Mouse (Mus musculus) MEL (cell line): ENCODE data around the gene Dhx30. TPM values are rescaled to one million over a fixed set of nuclear protein-coding genes. Genes with fewer than 3 reads are reported as not detected.

ENCODE experiments used
- DNase-seq: peaks from one replicate; pipeline ENCODE4 v3.0.0; 2011; ENCODE audit warnings: low read depth, low spot score
- H3K27ac ChIP-seq: 2 replicates; pipeline ENCODE4 v1.5.1; 2012; ENCODE audit warnings: low read depth, mild to moderate bottlenecking, control low read depth, low read length, moderate library complexity; ENCODE audit not compliant: control insufficient read depth
- H3K27me3 ChIP-seq, 2 experiments: fragments of 150-350 bp in 1 of 2; sonication (generic) in 1 of 2; 2 replicates each; pipeline ENCODE4 v1.6.1; 2012; ENCODE audit warnings: low read length in 2 of 2, mild to moderate bottlenecking in 2 of 2, improper control_type of control experiment in 1 of 2, moderate library complexity in 1 of 2; ENCODE audit not compliant: insufficient read depth in 2 of 2, control insufficient read depth in 1 of 2
- H3K36me3 ChIP-seq, 2 experiments: 2 replicates each; pipeline ENCODE4 v1.6.1; 2012 to 2014; ENCODE audit warnings: low read length in 2 of 2, improper control_type of control experiment in 1 of 2, inconsistent platforms in 1 of 2, mild to moderate bottlenecking in 1 of 2; ENCODE audit not compliant: insufficient read depth in 2 of 2, control insufficient read depth in 1 of 2
- H3K4me1 ChIP-seq, 2 experiments: fragments of 150-350 bp in 1 of 2; sonication (generic) in 1 of 2; 2 replicates each; pipeline ENCODE4 v1.6.1; 2012; ENCODE audit warnings: low read length in 2 of 2, improper control_type of control experiment in 1 of 2, mild to moderate bottlenecking in 1 of 2; ENCODE audit not compliant: insufficient read depth in 2 of 2, control insufficient read depth in 1 of 2
- H3K4me3 ChIP-seq, 2 experiments: fragments of 150-350 bp in 1 of 2; sonication (generic) in 1 of 2; 2 replicates each; pipeline ENCODE4 v1.5.1; 2012; ENCODE audit warnings: low read depth in 2 of 2, low read length in 2 of 2, mild to moderate bottlenecking in 2 of 2, moderate library complexity in 2 of 2, control low read depth in 1 of 2, improper control_type of control experiment in 1 of 2; ENCODE audit not compliant: control insufficient read depth in 1 of 2, insufficient read depth in 1 of 2
- H3K79me2 ChIP-seq: 2 replicates; pipeline ENCODE4 v1.6.1; 2012; ENCODE audit warnings: mild to moderate bottlenecking, low read length, moderate library complexity; ENCODE audit not compliant: control insufficient read depth, poor library complexity, insufficient read depth
- H3K9ac ChIP-seq: 2 replicates; pipeline ENCODE4 v1.6.1; 2012; ENCODE audit warnings: low read depth, mild to moderate bottlenecking, control low read depth, low read length, moderate library complexity; ENCODE audit not compliant: control insufficient read depth, poor library complexity, severe bottlenecking
- H3K9me3 ChIP-seq: fragments of 150-350 bp; sonication (generic); replicated peaks from 2 replicates; pipeline ENCODE4 v1.6.1; 2012; ENCODE audit warnings: mild to moderate bottlenecking, low read length, improper control_type of control experiment, moderate library complexity; ENCODE audit not compliant: insufficient read depth
- BHLHE40 ChIP-seq: IDR thresholded peaks from 2 replicates; pipeline ENCODE4 v1.6.1; 2012; ENCODE audit warnings: low read depth, mild to moderate bottlenecking, inconsistent platforms, low read length, improper control_type of control experiment, borderline replicate concordance
- CHD1 ChIP-seq: IDR thresholded peaks from 2 replicates; pipeline ENCODE4 v1.6.1; 2012; ENCODE audit warnings: low read depth, mild to moderate bottlenecking, inconsistent platforms, low read length, improper control_type of control experiment
- CTCF ChIP-seq, 3 experiments: IDR thresholded peaks in 2 of 3; conservative IDR thresholded peaks in 1 of 3; 2 replicates each; pipeline ENCODE4 v1.5.1; 2011 to 2012; ENCODE audit warnings: low read length in 3 of 3, low read depth in 2 of 3, mild to moderate bottlenecking in 2 of 3, improper control_type of control experiment in 1 of 3, inconsistent platforms in 1 of 3, mixed read lengths in 1 of 3, moderate library complexity in 1 of 3; ENCODE audit not compliant: control insufficient read depth in 1 of 3, insufficient read depth in 1 of 3, poor library complexity in 1 of 3, severe bottlenecking in 1 of 3
- E2F4 ChIP-seq: IDR thresholded peaks from 2 replicates; pipeline ENCODE4 v1.6.1; 2011; ENCODE audit warnings: low read depth, low read length, improper control_type of control experiment, borderline replicate concordance
- ELF1 ChIP-seq: IDR thresholded peaks from 2 replicates; pipeline ENCODE4 v1.6.1; 2014; ENCODE audit warnings: low read depth, mild to moderate bottlenecking, inconsistent platforms, low read length, improper control_type of control experiment, moderate library complexity
- EP300 ChIP-seq, 2 experiments: IDR thresholded peaks; 2 replicates each; pipeline ENCODE4 v1.6.1; 2011; ENCODE audit warnings: improper control_type of control experiment in 2 of 2, low read length in 2 of 2, low read depth in 1 of 2, mild to moderate bottlenecking in 1 of 2
- GABPA ChIP-seq: IDR thresholded peaks from 2 replicates; pipeline ENCODE4 v1.6.1; 2012; ENCODE audit warnings: low read depth, mild to moderate bottlenecking, inconsistent platforms, low read length, improper control_type of control experiment, moderate library complexity
- GATA1 ChIP-seq: IDR thresholded peaks from 2 replicates; pipeline ENCODE4 v1.6.1; 2011; ENCODE audit warnings: low read depth, low read length, improper control_type of control experiment
- HCFC1 ChIP-seq: IDR thresholded peaks from 2 replicates; pipeline ENCODE4 v1.6.1; 2012; ENCODE audit warnings: low read depth, mild to moderate bottlenecking, inconsistent platforms, low read length, improper control_type of control experiment, moderate library complexity
- JUND ChIP-seq: IDR thresholded peaks from 2 replicates; pipeline ENCODE4 v1.6.1; 2011; ENCODE audit warnings: low read depth, mild to moderate bottlenecking, improper control_type of control experiment, low read length
- KAT2A ChIP-seq: conservative IDR thresholded peaks from 2 replicates; pipeline ENCODE4 v1.6.1; 2012; ENCODE audit warnings: low read depth, low read length, improper control_type of control experiment, inconsistent platforms
- MAFK ChIP-seq: IDR thresholded peaks from 2 replicates; pipeline ENCODE4 v1.6.1; 2011; ENCODE audit warnings: low read depth, mild to moderate bottlenecking, low read length, improper control_type of control experiment, borderline replicate concordance
- MAZ ChIP-seq: IDR thresholded peaks from 2 replicates; pipeline ENCODE4 v1.6.1; 2012; ENCODE audit warnings: low read depth, mild to moderate bottlenecking, inconsistent platforms, low read length, improper control_type of control experiment
- MEF2A ChIP-seq: IDR thresholded peaks from 2 replicates; pipeline ENCODE4 v1.6.1; 2014; ENCODE audit warnings: low read depth, mild to moderate bottlenecking, inconsistent platforms, low read length, improper control_type of control experiment; ENCODE audit not compliant: poor library complexity, insufficient replicate concordance, severe bottlenecking; ENCODE audit errors: extremely low read depth
- MXI1 ChIP-seq: IDR thresholded peaks from 2 replicates; pipeline ENCODE4 v1.6.1; 2011; ENCODE audit warnings: mild to moderate bottlenecking, low read depth, low read length, improper control_type of control experiment
- MYB ChIP-seq: IDR thresholded peaks from 2 replicates; pipeline ENCODE4 v1.6.1; 2011; ENCODE audit warnings: mild to moderate bottlenecking, low read depth, low read length, improper control_type of control experiment
- MYC ChIP-seq: IDR thresholded peaks from 2 replicates; pipeline ENCODE4 v1.6.1; 2011; ENCODE audit warnings: low read depth, mild to moderate bottlenecking, low read length, improper control_type of control experiment, moderate library complexity
- NELFE ChIP-seq: IDR thresholded peaks from 2 replicates; pipeline ENCODE4 v1.6.1; 2011; ENCODE audit warnings: low read depth, low read length, improper control_type of control experiment
- NRF1 ChIP-seq: IDR thresholded peaks from 2 replicates; pipeline ENCODE4 v1.6.1; 2014; ENCODE audit warnings: low read depth, mild to moderate bottlenecking, inconsistent platforms, low read length, improper control_type of control experiment, moderate library complexity; ENCODE audit not compliant: poor library complexity, insufficient read depth, severe bottlenecking
- POLR2AphosphoS2 ChIP-seq: IDR thresholded peaks from 2 replicates; pipeline ENCODE4 v1.6.1; 2011; ENCODE audit warnings: low read length, improper control_type of control experiment
- POLR2AphosphoS5 ChIP-seq: IDR thresholded peaks from 2 replicates; pipeline ENCODE4 v1.6.1; 2012; ENCODE audit warnings: low read depth, borderline replicate concordance, mild to moderate bottlenecking, inconsistent platforms, low read length, moderate library complexity, mixed read lengths
- RAD21 ChIP-seq: IDR thresholded peaks from 2 replicates; pipeline ENCODE4 v1.6.1; 2011; ENCODE audit warnings: mild to moderate bottlenecking, low read depth, low read length, improper control_type of control experiment
- RCOR1 ChIP-seq: IDR thresholded peaks from 2 replicates; pipeline ENCODE4 v1.6.1; 2012; ENCODE audit warnings: low read depth, mild to moderate bottlenecking, inconsistent platforms, low read length, improper control_type of control experiment
- SIN3A ChIP-seq: IDR thresholded peaks from 2 replicates; pipeline ENCODE4 v1.6.1; 2012; ENCODE audit warnings: low read length, improper control_type of control experiment, inconsistent platforms
- SMC3 ChIP-seq: IDR thresholded peaks from 2 replicates; pipeline ENCODE4 v1.6.1; 2011; ENCODE audit warnings: low read depth, low read length, improper control_type of control experiment
- TAL1 ChIP-seq: IDR thresholded peaks from 2 replicates; pipeline ENCODE4 v1.6.1; 2012; ENCODE audit warnings: mild to moderate bottlenecking, inconsistent platforms, low read length, moderate library complexity, mixed read lengths
- TBP ChIP-seq: IDR thresholded peaks from 2 replicates; pipeline ENCODE4 v1.8.0; 2011; ENCODE audit warnings: low read depth, low read length, improper control_type of control experiment
- TCF12 ChIP-seq: IDR thresholded peaks from 2 replicates; pipeline ENCODE4 v1.6.1; 2014; ENCODE audit warnings: low read depth, mild to moderate bottlenecking, inconsistent platforms, low read length, improper control_type of control experiment, moderate library complexity
- UBTF ChIP-seq: IDR thresholded peaks from 2 replicates; pipeline ENCODE4 v1.6.1; 2012; ENCODE audit warnings: low read depth, mild to moderate bottlenecking, inconsistent platforms, low read length, improper control_type of control experiment, moderate library complexity, borderline replicate concordance; ENCODE audit not compliant: insufficient read depth
- USF1 ChIP-seq: IDR thresholded peaks from 2 replicates; pipeline ENCODE4 v1.6.1; 2014; ENCODE audit warnings: low read depth, mild to moderate bottlenecking, inconsistent platforms, low read length, improper control_type of control experiment, moderate library complexity
- USF2 ChIP-seq, 2 experiments: IDR thresholded peaks; 2 replicates each; pipeline ENCODE4 v1.6.1; 2011 to 2012; ENCODE audit warnings: improper control_type of control experiment in 2 of 2, low read length in 2 of 2, borderline replicate concordance in 1 of 2, inconsistent platforms in 1 of 2, low read depth in 1 of 2, mild to moderate bottlenecking in 1 of 2; ENCODE audit not compliant: insufficient read depth in 1 of 2
- ZC3H11A ChIP-seq: IDR thresholded peaks from 2 replicates; pipeline ENCODE4 v1.6.1; 2012; ENCODE audit warnings: low read depth, mild to moderate bottlenecking, inconsistent platforms, low read length, improper control_type of control experiment
- ZKSCAN1 ChIP-seq: IDR thresholded peaks from 2 replicates; pipeline ENCODE4 v1.6.1; 2012; ENCODE audit warnings: low read depth, mild to moderate bottlenecking, inconsistent platforms, low read length, improper control_type of control experiment, moderate library complexity
- ZNF384 ChIP-seq: IDR thresholded peaks from 2 replicates; pipeline ENCODE4 v1.6.1; 2012; ENCODE audit warnings: low read depth, mild to moderate bottlenecking, inconsistent platforms, low read length, improper control_type of control experiment
- polyA plus RNA-seq, 2 experiments: library from polyadenylated mRNA; stranded (reverse) in 1 of 2; unstranded in 1 of 2; fragments of >175 nt in 1 of 2; fragments of >200 nt in 1 of 2; gene quantifications; 2 replicates each; pipeline versions ENCODE4 v1.2.1 to v1.2.4; 2012; ENCODE audit warnings: low replicate concordance in 2 of 2, low read depth in 1 of 2; ENCODE audit not compliant: insufficient read length in 2 of 2, insufficient read depth in 1 of 2, missing spikeins in 1 of 2
- total RNA-seq: library from RNA; depleted of rRNA; stranded (reverse); fragments of 300-350 nt; gene quantifications from 2 replicates; pipeline ENCODE4 v1.2.3, GENCODE M21; 2012

Dhx30 gene
- total and polyA plus RNA-seq, 3 experiments: 113 to 126 TPM; not detected in 1

DNA sequence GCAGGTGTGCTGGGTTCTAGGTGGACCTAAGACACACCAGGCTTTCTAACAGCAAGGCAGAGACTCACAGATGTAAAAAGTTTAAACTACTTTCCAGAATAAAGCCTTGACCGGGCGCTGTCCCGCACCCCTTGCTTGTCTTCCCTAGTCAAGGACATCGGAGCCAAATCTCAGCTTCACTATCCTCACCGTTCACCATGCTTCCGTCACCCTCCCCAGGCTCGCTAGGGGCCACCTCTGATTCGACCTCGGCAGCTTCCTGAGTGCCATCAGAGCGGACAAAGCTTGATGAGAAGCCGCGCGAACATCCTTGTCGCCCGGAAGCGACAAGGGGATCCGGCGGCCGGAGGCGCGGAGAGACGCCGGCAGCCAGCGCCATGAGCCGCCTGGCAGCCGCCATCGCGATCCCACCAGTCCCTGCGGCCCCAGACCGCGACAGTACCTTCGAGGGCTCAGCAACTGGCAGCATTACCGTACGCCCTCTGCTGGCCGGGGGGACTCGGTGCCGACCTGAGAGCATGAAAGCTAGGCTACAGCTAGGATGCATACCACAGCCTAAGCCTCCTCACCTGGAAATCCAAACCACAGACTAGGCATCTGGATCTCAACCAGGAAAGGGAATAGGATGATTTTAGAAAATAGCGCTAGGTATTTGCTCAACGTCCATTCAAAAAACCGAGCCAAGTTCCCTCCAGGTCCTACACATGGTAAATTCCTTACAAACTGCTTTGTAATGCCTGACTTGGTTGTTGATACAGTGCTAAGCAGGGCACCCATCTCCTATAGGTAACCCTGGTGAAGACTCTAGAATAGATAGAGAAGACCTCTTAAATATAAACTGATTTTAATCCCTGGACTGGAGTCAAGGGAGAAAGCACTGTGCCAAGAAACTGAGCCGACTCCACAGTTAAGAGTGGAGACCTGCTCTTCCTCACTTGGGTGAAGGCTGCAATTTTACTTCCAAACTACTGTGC lies 16.7 kb downstream of the Dhx30 start:
- Histone ChIP-seq H3K27ac (peak overlapping the region; percentile 44; the same call in 1 of the 2 replicates), H3K9me3 (no peaks in the 10 kb centered on the region), H3K36me3 (peaks cover 2 to 6% of the 10 kb centered on the region in 2 experiments), H3K4me3 (peak overlapping the region; percentile 77 to 95), H3K9ac (peak overlapping the region; percentile 91), H3K4me1 (no peaks in the 10 kb centered on the region), H3K27me3 (no peaks in the 10 kb centered on the region), H3K79me2 (peaks cover 7% of the 10 kb centered on the region)
- peak; percentile 93 for DNase-seq
- TF ChIP-seq EP300 (IDR thresholded peaks at IDR 0.05; ENCODE audit: low read depth in 1 of 2, low read length in 2 of 2) (no peak), CTCF (IDR thresholded peaks at IDR 0.05 in 2 of 3, conservative IDR thresholded peaks at IDR 0.05 in 1 of 3; ENCODE audit: control insufficient read depth in 1 of 3, insufficient read depth in 1 of 3, low read depth in 2 of 3, low read length in 3 of 3, poor library complexity in 1 of 3, severe bottlenecking in 1 of 3) (peak; percentile 93 to 99 (median 93)), TAL1 (no peak), MYC (peak; percentile 80), ZNF384 (no peak), HCFC1 (peak; percentile 93), MAZ (no peak), RAD21 (peak; percentile 23), SIN3A (peak; percentile 63), JUND (no peak), TBP (peak; percentile 80), USF2 (IDR thresholded peaks at IDR 0.05; ENCODE audit: borderline replicate concordance in 1 of 2, insufficient read depth in 1 of 2, low read depth in 1 of 2, low read length in 2 of 2) (no peak), KAT2A (no peak; the same call in 1 of the 2 replicates), ELF1 (no peak), CHD1 (no peak), TCF12 (peak; percentile 82), ZC3H11A (no peak), BHLHE40 (no peak), MXI1 (peak; percentile 91), NRF1 (no peak), RCOR1 (no peak; the same call in 1 of the 2 replicates), GABPA (peak; percentile 73; the same call in 1 of the 2 replicates), MAFK (no peak), E2F4 (no peak), MYB (no peak), GATA1 (no peak), UBTF (no peak), SMC3 (peak; percentile 55), MEF2A (no peak), POLR2AphosphoS5 (no peak), NELFE (peak; percentile 81), USF1 (no peak), POLR2AphosphoS2 (peak; percentile 75), ZKSCAN1 (no peak)
